Mouse (Mus musculus) hindbrain, embryonic 11.5 days (tissue): ENCODE measurements at regions not wholly inside any gene's neighbourhood (a gene's known extent, or its start where the extent isn't known, plus 50 kb on each side); places are given as distances from the start of the nearest gene placed in this dataset.

ENCODE experiments used
- ATAC-seq: fragments of 200-750 bp; cut with Nextera tagmentation; 2 replicates; pipeline ENCODE4 v1.8.0; 2017; ENCODE audit warnings: mild to moderate bottlenecking, moderate TSS enrichment, moderate library complexity; ENCODE audit not compliant: low FRiP score
- DNase-seq: peaks from one replicate; pipeline ENCODE4 v3.0.0-alpha.2; 2015; ENCODE audit warnings: low spot score
- H3K27ac ChIP-seq: fragments of 300-500 bp; sonication (generic); 2 replicates; pipeline ENCODE4 v1.5.1; 2014; ENCODE audit warnings: mild to moderate bottlenecking, low read depth, low read length
- H3K27me3 ChIP-seq: fragments of 300-500 bp; sonication (generic); 2 replicates; pipeline ENCODE4 v1.6.1; 2014; ENCODE audit warnings: mild to moderate bottlenecking, low read length, moderate library complexity, mixed read lengths; ENCODE audit not compliant: control insufficient read depth, insufficient read depth
- H3K36me3 ChIP-seq: fragments of 300-500 bp; sonication (generic); 2 replicates; pipeline ENCODE4 v1.6.1; 2014; ENCODE audit warnings: mild to moderate bottlenecking, low read length, moderate library complexity, mixed read lengths; ENCODE audit not compliant: control insufficient read depth, insufficient read depth
- H3K4me1 ChIP-seq: fragments of 300-500 bp; sonication (generic); replicated peaks from 2 replicates; pipeline ENCODE4 v1.6.1; 2014; ENCODE audit warnings: low read length, mixed read lengths; ENCODE audit not compliant: control insufficient read depth, insufficient read depth
- H3K4me2 ChIP-seq: fragments of 300-500 bp; sonication (generic); replicated peaks from 2 replicates; pipeline ENCODE4 v1.6.1; 2014; ENCODE audit warnings: mild to moderate bottlenecking, low read depth, low read length
- H3K4me3 ChIP-seq: fragments of 300-500 bp; sonication (generic); 2 replicates; pipeline ENCODE4 v1.5.1; 2014; ENCODE audit warnings: low read depth, low read length
- H3K9ac ChIP-seq: fragments of 300-500 bp; sonication (generic); 2 replicates; pipeline ENCODE4 v1.6.1; 2014; ENCODE audit warnings: low read depth, low read length
- H3K9me3 ChIP-seq: fragments of 300-500 bp; sonication (generic); 2 replicates; pipeline ENCODE4 v1.6.1; 2016; ENCODE audit warnings: low read length; ENCODE audit not compliant: control insufficient read depth
- whole genome bisulfite sequencing: fragments of 180-500 bp; shearing (Covaris S2); extraction: QIAGEN DNeasy Blood & Tissue Kit; methylation state at CpG from one replicate; pipeline ENCODE4 v1.1.7; 2014; 5-methylcytosine and 5-hydroxymethylcytosine counted together

DNA sequence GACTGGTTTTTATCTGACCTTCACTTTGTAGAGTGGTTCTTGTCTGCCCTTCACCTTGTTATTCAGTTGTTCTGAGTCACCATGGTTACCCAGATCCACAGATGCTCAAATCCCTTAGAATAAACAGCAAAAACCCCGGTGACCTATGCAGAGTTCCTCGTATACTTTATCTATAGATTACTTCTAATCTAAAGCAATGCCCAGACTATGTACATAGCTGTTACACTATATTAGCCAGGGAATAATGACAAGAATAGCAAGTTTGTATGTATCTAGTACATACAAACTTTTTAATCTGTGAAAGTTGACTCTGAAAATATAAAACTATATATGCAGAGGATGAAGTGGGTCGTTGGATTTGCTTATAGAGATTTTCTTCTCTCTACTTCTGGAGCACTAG, 117.7 kb downstream of the Klf5 start:
- Histone ChIP-seq H3K9me3 (no peaks in the 10 kb centered on the region), H3K27ac (no peak overlapping the region), H3K4me1 (no peaks in the 10 kb centered on the region), H3K4me2 (no peak overlapping the region), H3K4me3 (no peak overlapping the region), H3K9ac (no peak overlapping the region), H3K36me3 (no peaks in the 10 kb centered on the region), H3K27me3 (no peaks in the 10 kb centered on the region)
- no peak for ATAC-seq
- DNase-seq = no peak
- WGBS = 86% methylated on average over 3 of the region's 3 CpGs

DNA sequence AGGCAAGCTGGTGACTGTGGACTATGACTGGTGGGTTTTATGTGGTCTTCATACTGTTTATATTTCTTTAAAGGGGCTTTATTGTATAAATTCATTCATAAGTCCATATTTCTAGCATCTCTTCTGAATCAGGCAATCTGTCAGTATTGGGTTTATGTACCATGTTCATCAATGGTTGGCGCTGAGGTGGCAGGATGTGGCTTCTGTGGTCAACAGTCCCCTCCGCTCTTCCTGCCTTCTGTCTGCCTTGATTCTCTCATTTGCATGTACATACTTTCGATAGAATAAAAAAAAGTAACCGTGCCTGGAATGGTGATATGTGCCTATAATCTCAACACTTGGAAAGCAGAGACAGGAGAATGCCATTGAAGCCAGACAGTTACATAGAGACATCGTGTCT, 120.5 kb downstream of the Klf5 start:
- H3K4me2 ChIP-seq = no peak overlapping the region
- no peaks in the 10 kb centered on the region for H3K36me3 ChIP-seq
- no peak overlapping the region for H3K4me3 ChIP-seq
- WGBS = 93% methylated on average over 5 of the region's 5 CpGs
- no peak overlapping the region for H3K27ac ChIP-seq
- H3K4me1 ChIP-seq = no peaks in the 10 kb centered on the region
- H3K9ac ChIP-seq = no peak overlapping the region
- no peaks in the 10 kb centered on the region for H3K9me3 ChIP-seq
- no peak for ATAC-seq
- DNase-seq = no peak
- H3K27me3 ChIP-seq = no peaks in the 10 kb centered on the region

GRCm38 (mm10) chr14:99423334-99423733, 124.8 kb downstream of the Klf5 start:
- Histone ChIP-seq H3K4me3 (no peak overlapping the region), H3K27ac (no peak overlapping the region), H3K4me2 (no peak overlapping the region), H3K36me3 (no peaks in the 10 kb centered on the region), H3K4me1 (no peaks in the 10 kb centered on the region), H3K27me3 (no peaks in the 10 kb centered on the region), H3K9me3 (no peaks in the 10 kb centered on the region), H3K9ac (no peak overlapping the region)
- DNase-seq = no peak
- 83% methylated on average over 7 of the region's 7 CpGs for WGBS
- ATAC-seq = no peak

DNA sequence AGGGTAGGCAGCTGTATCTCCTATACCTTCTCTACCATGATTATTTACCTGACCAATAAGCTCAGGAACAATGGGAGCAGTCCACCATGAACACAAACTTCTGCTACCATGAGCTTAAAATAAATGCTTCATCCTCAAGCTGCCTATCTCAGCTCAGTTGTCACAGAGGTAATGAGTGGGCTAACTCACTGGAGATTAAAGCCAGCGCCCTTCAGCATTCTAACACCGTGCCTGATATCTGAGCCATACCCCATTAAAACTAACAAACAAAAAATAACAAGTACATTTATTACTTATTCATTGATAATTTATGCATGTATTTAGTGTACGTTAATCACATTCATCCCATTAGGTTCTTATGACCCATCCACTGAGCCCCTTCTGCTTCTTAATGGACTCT, 128.6 kb downstream of the Klf5 start:
- Histone ChIP-seq H3K4me1 (no peaks in the 10 kb centered on the region), H3K27ac (no peak overlapping the region), H3K4me3 (no peak overlapping the region), H3K9me3 (no peaks in the 10 kb centered on the region), H3K27me3 (no peaks in the 10 kb centered on the region), H3K9ac (no peak overlapping the region), H3K4me2 (no peak overlapping the region), H3K36me3 (no peaks in the 10 kb centered on the region)
- ATAC-seq (no peak), DNase-seq (no peak)
- WGBS = 91% methylated on average over 3 of the region's 3 CpGs

- no peaks in the 10 kb centered on the region for H3K36me3 ChIP-seq
- no peak overlapping the region for H3K4me2 ChIP-seq
- no peak overlapping the region for H3K4me3 ChIP-seq
- no peaks in the 10 kb centered on the region for H3K4me1 ChIP-seq
- H3K9me3 ChIP-seq = no peaks in the 10 kb centered on the region
- no peak for DNase-seq
- no peak overlapping the region for H3K9ac ChIP-seq
- 92% methylated on average over 4 of the region's 4 CpGs for WGBS
- no peaks in the 10 kb centered on the region for H3K27me3 ChIP-seq
- no peak for ATAC-seq
- no peak overlapping the region for H3K27ac ChIP-seq
Measured at GRCm38 (mm10) chr14:99430323-99430722, 131.8 kb downstream of the Klf5 start.

GRCm38 (mm10) chr14:99431697-99432096, 133.2 kb downstream of the Klf5 start:
- ATAC-seq = no peak
- no peaks in the 10 kb centered on the region for H3K4me1 ChIP-seq
- no peak overlapping the region for H3K27ac ChIP-seq
- no peak overlapping the region for H3K4me2 ChIP-seq
- H3K36me3 ChIP-seq = no peaks in the 10 kb centered on the region
- H3K27me3 ChIP-seq = no peaks in the 10 kb centered on the region
- H3K4me3 ChIP-seq = no peak overlapping the region
- no peak for DNase-seq
- 95% methylated on average over 7 of the region's 7 CpGs for WGBS
- H3K9me3 ChIP-seq = no peaks in the 10 kb centered on the region
- no peak overlapping the region for H3K9ac ChIP-seq

DNA sequence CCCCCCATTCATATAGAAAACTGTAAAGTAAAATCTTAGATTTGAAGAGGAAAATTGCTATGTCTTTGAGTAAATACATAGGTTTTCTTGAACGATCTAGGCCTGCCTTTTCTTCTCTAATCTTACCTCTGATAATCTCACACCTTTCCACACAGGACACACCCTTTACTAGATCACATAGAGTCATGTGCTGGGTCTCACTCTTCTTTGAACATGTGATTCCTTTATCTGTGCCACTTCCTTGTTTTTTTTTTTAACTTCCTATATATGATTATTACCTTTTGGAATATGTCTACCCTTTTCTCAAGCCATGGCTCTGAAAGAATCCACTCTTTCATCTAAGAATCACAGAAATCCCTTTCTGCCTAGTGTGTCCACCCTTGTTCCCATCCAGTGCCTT, 136.2 kb downstream of the Klf5 start:
- Histone ChIP-seq H3K4me2 (no peak overlapping the region), H3K4me1 (no peaks in the 10 kb centered on the region), H3K36me3 (no peaks in the 10 kb centered on the region), H3K9ac (no peak overlapping the region), H3K27me3 (no peaks in the 10 kb centered on the region), H3K4me3 (no peak overlapping the region), H3K27ac (no peak overlapping the region), H3K9me3 (no peaks in the 10 kb centered on the region)
- ATAC-seq (no peak), DNase-seq (no peak)
- 85% methylated on average over 1 of the region's 1 CpGs for WGBS

DNA sequence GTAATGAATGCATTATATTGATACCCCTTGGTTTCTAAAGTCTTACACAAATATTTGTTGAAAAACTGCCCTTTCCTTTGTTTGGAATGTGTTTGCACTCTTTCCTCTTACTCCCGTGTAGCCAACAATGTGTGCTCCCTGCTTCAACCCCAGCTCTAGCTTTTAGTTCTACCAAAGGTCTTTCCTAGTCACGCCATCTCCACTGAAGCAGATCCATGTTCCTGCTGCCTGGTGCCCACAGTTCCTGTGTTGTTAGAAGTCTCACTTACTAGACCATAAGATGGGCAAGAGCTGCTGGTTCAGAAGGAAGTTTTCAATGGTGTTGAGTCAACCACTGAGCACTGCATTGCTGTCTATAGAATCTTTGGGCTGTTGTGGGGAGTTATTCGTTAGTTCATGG, 137.0 kb downstream of the Klf5 start:
- Histone ChIP-seq H3K4me3 (no peak overlapping the region), H3K27me3 (no peaks in the 10 kb centered on the region), H3K9ac (no peak overlapping the region), H3K27ac (no peak overlapping the region), H3K36me3 (no peaks in the 10 kb centered on the region), H3K4me1 (no peaks in the 10 kb centered on the region), H3K4me2 (no peak overlapping the region), H3K9me3 (no peaks in the 10 kb centered on the region)
- DNase-seq (no peak), ATAC-seq (no peak)
- 77% methylated on average over 3 of the region's 3 CpGs for WGBS

DNA sequence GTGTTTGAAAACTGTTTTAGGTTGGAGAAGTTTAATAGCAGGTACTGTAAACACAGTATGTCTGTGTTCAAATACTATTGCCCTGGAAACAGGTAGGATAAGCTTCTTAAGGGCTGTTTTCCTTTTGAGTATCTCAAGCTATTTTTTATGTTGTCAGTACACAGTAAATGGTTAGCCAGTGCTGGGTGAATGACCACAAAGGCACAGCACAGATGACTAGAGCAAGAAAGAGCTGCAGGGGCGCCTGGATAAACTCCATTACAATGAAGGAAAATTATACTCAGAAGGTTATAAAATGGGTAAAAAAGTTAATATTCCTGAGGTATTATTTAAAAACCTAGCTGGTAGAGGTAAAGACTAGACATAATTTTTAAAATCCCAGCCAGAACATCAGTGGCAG, 137.6 kb downstream of the Klf5 start:
- Histone ChIP-seq H3K9ac (no peak overlapping the region), H3K4me2 (no peak overlapping the region), H3K9me3 (no peaks in the 10 kb centered on the region), H3K27ac (no peak overlapping the region), H3K4me3 (no peak overlapping the region), H3K27me3 (no peaks in the 10 kb centered on the region), H3K4me1 (no peaks in the 10 kb centered on the region), H3K36me3 (no peaks in the 10 kb centered on the region)
- DNase-seq (no peak), ATAC-seq (no peak)
- 80% methylated on average over 1 of the region's 1 CpGs for WGBS
